Mouse (Mus musculus) liver, adult 2 months (tissue): Measurements from ENCODE around the gene Klhdc7a.

Experiments
- CTCF ChIP-seq: fragments of 200-500 bp; IDR thresholded peaks from 2 replicates; pipeline ENCODE4 v1.5.1; 2011; ENCODE audit warnings: low read depth, low read length, control low read depth
- POLR2A ChIP-seq: fragments of 200-500 bp; IDR thresholded peaks from 2 replicates; pipeline ENCODE4 v1.6.1; 2011; ENCODE audit warnings: low read length, control low read depth; ENCODE audit not compliant: insufficient read depth; ENCODE audit errors: extremely low read depth

GRCm38 (mm10) chr4:139963911-139964310 lies 3.9 kb downstream of the Klhdc7a start:
- TF ChIP-seq POLR2A (no peak), CTCF (no peak)
